Comparison of ENCODE assay signal across 23 mouse cellular contexts in the genomic region with DNA sequence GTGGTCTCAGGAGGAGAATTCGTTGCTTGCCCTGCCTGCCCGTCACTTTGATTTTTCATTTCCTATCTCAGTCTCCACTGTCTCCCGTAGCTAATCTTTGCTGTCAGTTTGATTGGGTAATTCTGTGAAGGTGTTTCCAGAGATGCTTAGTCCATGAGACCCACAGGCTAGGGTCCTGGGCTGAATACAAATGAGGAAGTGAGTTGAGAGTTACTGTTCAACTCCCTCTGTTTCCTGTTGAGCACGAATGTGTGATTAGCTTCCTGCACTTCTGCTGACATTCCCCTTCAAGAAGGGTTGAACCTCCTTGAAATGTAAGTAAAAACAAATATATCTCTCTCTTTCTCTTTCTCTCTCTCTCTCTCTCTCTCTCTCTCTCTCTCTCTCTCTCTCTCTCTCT. TPM values are rescaled to one million over a fixed set of nuclear protein-coding genes. Genes with fewer than 3 reads are reported as not detected.
"Had no signal": no experiment of that assay in that cellular context is flagged by ENCODE, and none has a peak within 500 bp of the region (broad histone marks: within the 10 kb centered on the region; RNA-seq: fewer than 3 reads in every experiment).

No protein-coding gene starts in this region.

- ATAC-seq: liver, embryonic 12.5 days; midbrain, embryonic 15.5 days had no signal

- H3K4me1 ChIP-seq: limb, embryonic 12.5 days; limb, embryonic 15.5 days; liver, embryonic 12.5 days; liver, embryonic 15.5 days; lung, embryonic 15.5 days; midbrain, embryonic 12.5 days; midbrain, embryonic 15.5 days; neural tube, embryonic 12.5 days; neural tube, embryonic 15.5 days had no signal

- H3K9me3 ChIP-seq: limb, embryonic 15.5 days; liver, embryonic 12.5 days; liver, embryonic 15.5 days; lung, embryonic 15.5 days; midbrain, embryonic 12.5 days; midbrain, embryonic 15.5 days; neural tube, embryonic 12.5 days; neural tube, embryonic 15.5 days had no signal

- H3K4me2 ChIP-seq: limb, embryonic 12.5 days; limb, embryonic 15.5 days; liver, embryonic 12.5 days; liver, embryonic 15.5 days; lung, embryonic 15.5 days; midbrain, embryonic 12.5 days; midbrain, embryonic 15.5 days; neural tube, embryonic 12.5 days; neural tube, embryonic 15.5 days had no signal

- H3K27me3 ChIP-seq: limb, embryonic 12.5 days; limb, embryonic 15.5 days; liver, embryonic 12.5 days; liver, embryonic 15.5 days; lung, embryonic 15.5 days; midbrain, embryonic 12.5 days; midbrain, embryonic 15.5 days; neural tube, embryonic 12.5 days; neural tube, embryonic 15.5 days had no signal

- DNase-seq: kidney, adult 2 months; kidney, postnatal 36 days; left cerebral cortex, postnatal 4 days; lung, adult 18-20 months; lung, postnatal 10 days; lung, postnatal 4 days; retina, postnatal 1 day; right cerebral cortex, postnatal 4 days; thymus, adult 2 months; thymus, postnatal 14 days; thymus, postnatal 4 days had no signal

- H3K9ac ChIP-seq: limb, embryonic 12.5 days; limb, embryonic 15.5 days; liver, embryonic 12.5 days; liver, embryonic 15.5 days; lung, embryonic 15.5 days; midbrain, embryonic 12.5 days; midbrain, embryonic 15.5 days; neural tube, embryonic 12.5 days; neural tube, embryonic 15.5 days had no signal

- H3K36me3 ChIP-seq: limb, embryonic 12.5 days; limb, embryonic 15.5 days; liver, embryonic 12.5 days; liver, embryonic 15.5 days; lung, embryonic 15.5 days; midbrain, embryonic 12.5 days; midbrain, embryonic 15.5 days; neural tube, embryonic 12.5 days; neural tube, embryonic 15.5 days had no signal

- H3K4me3 ChIP-seq: limb, embryonic 12.5 days; limb, embryonic 15.5 days; liver, embryonic 12.5 days; liver, embryonic 15.5 days; lung, embryonic 15.5 days; midbrain, embryonic 12.5 days; midbrain, embryonic 15.5 days; neural tube, embryonic 12.5 days; neural tube, embryonic 15.5 days had no signal

- H3K27ac ChIP-seq: kidney, postnatal 0 days; limb, embryonic 12.5 days; limb, embryonic 15.5 days; liver, embryonic 12.5 days; liver, embryonic 15.5 days; lung, embryonic 15.5 days; midbrain, embryonic 12.5 days; midbrain, embryonic 15.5 days; neural tube, embryonic 12.5 days; neural tube, embryonic 15.5 days; stomach, postnatal 0 days had no signal

RNA-seq across cellular contexts. Expression of gene Rgsl1, which starts 58.3 kb away (rescaled TPM):
- polyA plus RNA-seq: kidney, adult 2 months; kidney, embryonic 14.5 days; kidney, postnatal 0 days; limb, embryonic 12.5 days; liver, embryonic 15.5 days; lung, embryonic 15.5 days; midbrain, embryonic 12.5 days had no signal
